Mouse (Mus musculus) natural killer cell, adult 2 months (primary cell): ENCODE measurements around the gene Hacl1.

Experiments
- DNase-seq, 2 experiments: peaks; one replicate each; pipeline ENCODE4 v3.0.0; 2022; ENCODE audit warnings: low spot score in 2 of 2

Hacl1 gene

GRCm38 (mm10) chr14:31640890-31641505, at the start of gene Hacl1, which contains the start of gene Btd:
TSS of gene Hacl1 (minus strand) at chr14:31641286.
TSS of gene Btd (plus strand) at chr14:31641028.
- peak; percentile 91 to 92 for DNase-seq

- DNase-seq: no peak
These were observed 45.1 kb upstream of the Hacl1 start for GRCm38 (mm10) chr14:31686231-31686630.

GRCm38 (mm10) chr14:31685680-31686079, 44.6 kb upstream of the Hacl1 start:
- DNase-seq: peak; percentile 36 to 50

DNA sequence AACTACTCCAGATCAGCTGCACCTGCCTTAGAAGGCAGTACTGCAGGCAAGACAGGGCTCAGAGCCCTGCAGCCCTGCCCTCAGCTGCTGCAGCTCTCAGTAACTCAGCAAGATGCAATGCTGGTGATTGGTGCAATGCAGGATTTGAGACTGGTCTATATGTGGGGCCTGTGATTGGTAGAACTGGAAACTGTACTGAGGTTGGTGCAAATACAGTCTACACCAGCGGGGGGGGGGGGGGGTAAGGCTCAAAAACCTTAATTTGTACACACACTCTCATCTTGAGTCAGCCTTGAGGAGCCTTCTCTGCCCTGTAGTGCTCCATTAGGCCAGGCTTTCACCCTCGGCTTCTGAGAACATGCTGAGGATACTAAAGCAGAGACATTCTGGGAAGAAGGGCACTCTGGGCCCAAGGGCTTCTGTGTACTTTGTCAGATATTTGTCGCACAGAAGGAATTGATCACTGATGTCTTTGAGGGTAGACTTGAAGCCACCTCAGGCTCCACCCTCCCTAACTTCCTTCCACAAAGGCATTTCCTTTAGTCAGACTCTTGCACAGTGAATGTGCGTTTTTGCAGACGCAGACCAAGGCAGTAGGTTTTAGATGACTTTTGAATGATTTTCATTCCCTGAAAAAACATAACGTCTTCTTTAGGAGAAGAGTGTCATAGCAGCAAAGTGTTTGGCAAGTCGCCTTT, 43.4 kb upstream of the Hacl1 start:
- DNase-seq: no peak

- no peak for DNase-seq
These were observed 42.5 kb upstream of the Hacl1 start for GRCm38 (mm10) chr14:31683610-31684009.

GRCm38 (mm10) chr14:31681931-31682555, 41.0 kb upstream of the Hacl1 start:
- DNase-seq: no peak

DNA sequence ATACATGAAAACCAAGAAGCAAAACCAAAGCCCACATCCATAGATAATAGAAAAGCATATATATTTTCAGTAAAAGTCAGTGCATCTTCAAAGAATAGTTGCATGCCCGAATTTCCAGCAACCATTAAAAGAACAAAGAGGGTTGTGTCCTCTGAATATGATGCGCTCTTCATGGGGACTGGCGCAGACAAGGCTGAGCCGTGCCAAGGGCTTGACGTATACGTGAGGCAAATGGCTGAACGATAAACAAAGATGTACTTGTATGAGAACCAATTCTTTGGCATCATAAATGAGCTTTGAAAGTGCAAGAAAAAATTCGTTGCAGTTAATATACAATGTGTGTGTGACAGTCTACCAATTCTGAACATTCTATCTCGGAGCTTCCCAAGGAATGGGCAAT, 40.2 kb upstream of the Hacl1 start:
- no peak for DNase-seq

- no peak for DNase-seq
These were observed 39.6 kb upstream of the Hacl1 start for GRCm38 (mm10) chr14:31680656-31681055.

DNA sequence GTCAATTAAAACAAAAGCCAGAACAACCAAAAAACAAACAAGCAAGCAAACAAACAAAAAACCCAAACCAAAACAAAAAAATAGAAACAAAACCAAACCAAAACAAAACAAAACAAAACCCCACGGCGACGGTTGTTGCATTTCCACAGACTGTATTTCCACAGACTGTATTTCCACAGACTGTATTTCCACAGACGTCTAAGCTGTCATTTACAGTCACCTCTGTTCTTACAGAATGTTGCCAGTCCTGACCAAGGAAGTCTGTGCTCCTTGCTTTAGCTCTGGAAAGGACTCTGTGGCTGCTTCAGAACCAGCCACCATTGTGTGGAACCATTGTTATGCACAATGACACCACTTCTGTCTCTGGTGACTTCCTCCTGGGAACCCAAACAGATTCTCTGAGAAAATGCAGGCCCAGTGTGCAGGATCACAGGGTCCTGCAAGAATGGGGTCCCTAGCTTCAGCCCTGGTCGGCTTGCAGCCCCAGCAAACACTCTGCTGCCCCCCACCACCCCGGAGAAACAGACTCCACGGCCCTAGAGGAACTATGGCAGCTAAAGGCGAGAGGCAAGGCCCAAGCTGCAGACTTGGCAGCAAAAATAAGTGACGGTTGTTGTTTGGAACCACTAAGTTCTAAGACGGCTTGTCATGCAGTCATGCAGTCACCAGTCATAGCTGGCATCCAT, 30.7 kb upstream of the Hacl1 start:
- no peak for DNase-seq

DNA sequence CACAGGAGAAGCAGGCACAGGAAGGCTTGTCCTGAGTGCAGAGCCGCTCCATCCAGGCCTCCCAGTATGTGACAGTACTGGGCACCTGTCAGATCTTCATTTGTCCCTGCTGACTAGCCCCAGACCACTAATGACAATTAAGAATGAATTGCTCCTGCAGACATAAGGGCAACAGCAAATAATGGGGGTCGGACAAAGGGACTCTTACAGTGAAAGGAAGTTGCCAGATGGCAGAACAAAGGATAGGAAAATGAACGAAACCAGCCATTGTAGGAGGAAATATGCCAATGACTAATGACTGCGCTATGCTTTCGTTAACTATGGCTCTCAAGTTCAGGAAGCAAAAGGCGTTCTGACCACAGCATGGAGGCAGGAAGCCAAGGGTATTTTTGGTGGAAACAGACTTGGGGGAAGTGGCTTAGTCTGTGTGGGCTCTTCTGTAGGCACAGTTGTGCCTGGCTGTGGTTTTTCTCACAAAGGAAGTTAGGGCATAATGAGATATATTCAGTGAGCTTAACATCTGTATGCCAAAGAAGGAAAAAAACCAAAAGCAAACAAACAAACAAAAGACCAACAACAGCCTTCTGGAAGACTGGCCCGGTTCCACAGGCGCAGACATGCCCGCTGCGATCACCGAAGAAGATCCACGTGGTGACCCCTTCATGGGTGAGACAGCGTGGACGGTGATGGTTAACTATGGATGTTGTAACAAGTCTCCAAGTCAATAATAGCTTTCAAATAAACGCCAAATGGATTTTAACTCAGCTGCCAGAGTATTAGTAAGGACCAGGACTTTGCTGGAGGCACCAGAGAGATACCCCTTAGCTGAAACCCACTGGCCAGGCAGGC, 28.8 kb upstream of the Hacl1 start:
- DNase-seq: peak; percentile 47 to 60

GRCm38 (mm10) chr14:31669161-31669611, 28.1 kb upstream of the Hacl1 start:
- no peak for DNase-seq

- DNase-seq: no peak
These were observed 27.2 kb upstream of the Hacl1 start for GRCm38 (mm10) chr14:31668326-31668725.

DNA sequence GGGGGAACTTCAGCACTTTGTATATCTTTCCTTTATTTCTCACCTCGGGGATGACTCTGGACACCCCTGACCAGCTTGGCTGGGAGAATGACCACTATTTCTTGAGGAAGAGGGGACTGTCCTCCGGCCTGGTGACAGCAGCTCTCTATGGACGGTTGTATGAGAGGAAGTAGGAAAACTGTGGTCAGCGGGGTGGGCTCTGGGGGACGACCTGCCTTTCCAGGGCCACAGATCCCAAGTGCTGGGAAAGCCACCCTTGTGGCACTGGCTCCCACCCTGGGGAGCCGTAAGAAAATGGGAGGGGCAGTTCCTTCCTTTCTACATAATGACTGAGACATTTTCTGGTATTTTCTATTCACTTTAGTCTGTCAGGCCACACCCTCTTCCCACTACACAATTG, 26.7 kb upstream of the Hacl1 start:
- DNase-seq: no peak

GRCm38 (mm10) chr14:31666931-31667705, 26.0 kb upstream of the Hacl1 start:
- peak in 1 of 2 experiments; percentile 30 for DNase-seq

- DNase-seq: no peak
These were observed 24.5 kb upstream of the Hacl1 start for GRCm38 (mm10) chr14:31665566-31665940.

GRCm38 (mm10) chr14:31664903-31665565, 23.9 kb upstream of the Hacl1 start:
- DNase-seq: peak in 1 of 2 experiments; percentile 71

DNA sequence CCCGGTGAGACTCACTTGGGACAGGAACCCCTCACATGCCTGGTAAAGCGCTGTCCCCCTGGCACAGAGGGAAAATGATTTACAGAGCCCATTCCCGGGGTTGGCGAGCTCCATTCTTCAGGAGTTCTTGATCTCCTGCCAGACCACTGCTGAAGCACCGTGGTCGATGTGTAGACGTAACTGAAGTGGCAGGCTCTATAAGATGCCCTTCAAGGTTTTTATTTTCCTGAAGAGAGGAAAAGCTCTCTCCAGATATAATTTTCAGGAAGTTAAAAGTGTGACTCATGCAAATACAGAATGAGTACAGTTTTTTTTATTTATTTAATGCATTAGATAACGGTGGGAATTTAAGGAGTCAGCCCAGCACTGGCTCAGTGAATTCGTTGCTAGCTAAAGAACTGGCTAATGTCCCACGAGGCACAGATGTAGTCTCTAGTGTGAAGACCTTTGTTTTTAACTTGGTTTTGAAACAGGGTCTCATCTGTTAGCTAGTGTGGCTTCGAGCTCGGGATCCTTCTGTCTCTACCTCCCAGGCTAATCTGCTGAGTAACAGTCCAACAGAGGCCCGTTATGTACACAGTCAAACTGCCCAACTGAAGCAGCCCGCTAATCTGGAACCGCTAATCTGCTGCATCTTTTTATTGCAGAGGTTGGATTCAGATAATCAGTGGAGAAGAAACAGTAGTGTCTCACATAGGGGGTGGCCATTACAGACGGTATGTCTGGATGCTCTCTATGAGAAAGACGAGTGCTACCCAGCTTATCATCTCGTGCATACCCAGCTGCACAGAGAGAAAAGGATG, 23.2 kb upstream of the Hacl1 start:
- no peak for DNase-seq

GRCm38 (mm10) chr14:31663376-31664099, 22.5 kb upstream of the Hacl1 start:
- DNase-seq: no peak
